Mouse (Mus musculus) testis, postnatal 10 days (tissue): ENCODE data around the gene Ier3.

Experiments
- DNase-seq: peaks from one replicate; pipeline ENCODE4 v3.0.0; 2021; ENCODE audit warnings: low spot score

Ier3 gene

DNA sequence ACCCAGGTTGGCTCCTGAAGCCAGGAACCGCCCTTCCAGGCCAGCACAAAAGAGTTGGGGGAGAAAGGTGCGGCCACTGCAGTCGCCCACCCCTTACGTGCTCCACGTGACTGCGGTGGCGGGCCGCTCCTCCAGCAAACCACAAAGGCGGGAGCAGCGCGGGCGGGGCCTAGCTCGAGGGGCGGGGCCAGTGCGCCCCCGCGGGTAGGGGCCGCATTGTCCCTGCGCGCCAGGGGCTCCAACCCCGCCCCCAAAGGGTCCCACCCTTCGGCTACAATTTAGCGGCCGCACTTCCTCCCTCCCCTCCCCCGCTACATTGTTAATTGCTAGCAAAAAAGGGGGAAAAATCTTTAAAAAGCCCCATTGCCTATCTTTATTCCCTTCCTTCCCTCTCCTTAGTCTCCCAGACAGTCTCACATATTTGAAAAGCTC is 15.5 kb downstream of the Ier3 start:
- peak; percentile 96 for DNase-seq

DNA sequence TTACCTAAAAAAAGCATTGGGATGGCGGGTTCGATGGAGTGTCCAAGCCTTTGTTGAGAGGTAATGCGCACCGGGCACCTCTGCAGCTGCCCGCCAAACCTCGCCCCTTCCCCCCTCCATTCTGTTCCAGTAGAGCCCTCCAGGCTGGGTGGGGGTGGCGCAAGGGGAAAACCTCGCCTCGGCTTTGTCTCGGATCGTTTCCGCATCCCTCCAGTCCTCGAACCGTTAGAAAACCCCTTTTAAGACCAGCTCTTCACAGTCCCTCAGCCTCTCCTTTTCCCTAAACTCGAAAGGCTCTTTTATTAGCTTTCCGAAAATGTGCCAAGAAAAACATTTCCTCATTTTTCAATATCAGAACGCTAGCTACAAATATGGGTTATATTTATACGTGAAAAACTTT is 16.0 kb downstream of the Ier3 start:
- DNase-seq, result peak; percentile 79

DNA sequence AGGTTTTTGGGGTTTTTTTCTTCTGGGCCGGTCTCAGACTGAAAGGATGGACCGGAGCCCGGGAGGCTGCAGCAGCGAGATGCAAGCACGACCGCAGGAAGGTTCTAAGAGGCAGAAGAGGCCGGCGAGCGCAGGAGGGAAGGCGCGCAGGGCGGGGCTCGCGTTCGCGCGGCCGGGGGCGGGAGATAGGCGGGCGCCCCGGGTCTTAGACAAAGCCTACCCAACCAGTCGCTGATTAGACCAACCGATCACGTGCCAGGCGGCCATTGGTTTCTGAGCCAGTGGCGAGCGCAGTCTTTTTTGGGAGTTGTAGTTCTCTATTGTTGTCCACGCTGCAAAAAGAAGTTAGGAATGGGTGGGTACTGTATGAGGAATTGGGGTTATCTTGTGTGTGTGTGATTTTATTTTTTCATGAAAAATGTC is 16.6 kb downstream of the Ier3 start, which contains the start of gene Tubb5:
Gene Tubb5, minus strand, starts transcription at position 185 of the 423 bp plus-strand sequence.
- DNase-seq, result peak; percentile 96

DNA sequence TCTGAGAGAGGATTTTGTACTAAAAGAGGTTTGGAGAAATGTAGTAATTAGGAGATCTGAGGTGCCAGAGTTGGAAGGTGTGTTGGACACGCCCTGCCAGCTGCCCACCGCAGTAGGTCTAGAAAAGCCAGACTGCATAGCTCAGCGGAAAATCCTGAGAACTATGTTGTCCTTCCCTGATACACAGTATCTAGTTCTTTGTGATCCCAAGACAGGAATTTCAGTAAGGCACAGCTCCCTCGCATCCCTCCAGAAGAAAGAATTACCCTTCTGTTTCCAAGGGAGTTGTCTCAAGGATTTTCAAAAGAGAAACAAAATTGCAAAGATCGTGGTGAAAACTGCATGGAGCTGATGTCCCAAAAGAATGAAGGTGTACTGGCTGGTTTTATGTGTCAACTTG is 17.1 kb downstream of the Ier3 start:
- DNase-seq, result peak; percentile 61

DNA sequence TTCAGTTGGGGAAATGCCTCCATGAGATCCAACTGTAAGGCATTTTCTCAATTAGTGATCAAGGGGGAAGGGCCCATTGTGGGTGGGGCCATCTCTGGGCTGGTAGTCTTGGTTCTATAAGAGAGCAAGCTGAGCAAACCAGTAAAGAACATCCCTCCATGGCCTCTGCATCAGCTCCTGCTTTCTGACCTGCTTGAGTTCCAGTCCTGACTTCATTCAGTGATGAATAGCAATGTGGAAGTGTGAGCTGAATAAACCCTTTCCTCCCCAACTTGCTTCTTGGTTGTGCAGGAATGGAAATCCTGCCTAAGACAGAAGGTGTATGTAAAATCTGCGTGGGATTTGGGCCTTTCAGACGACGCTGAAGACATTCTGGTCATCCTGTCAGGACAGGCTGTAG is 17.5 kb downstream of the Ier3 start:
- peak; percentile 62 for DNase-seq

DNA sequence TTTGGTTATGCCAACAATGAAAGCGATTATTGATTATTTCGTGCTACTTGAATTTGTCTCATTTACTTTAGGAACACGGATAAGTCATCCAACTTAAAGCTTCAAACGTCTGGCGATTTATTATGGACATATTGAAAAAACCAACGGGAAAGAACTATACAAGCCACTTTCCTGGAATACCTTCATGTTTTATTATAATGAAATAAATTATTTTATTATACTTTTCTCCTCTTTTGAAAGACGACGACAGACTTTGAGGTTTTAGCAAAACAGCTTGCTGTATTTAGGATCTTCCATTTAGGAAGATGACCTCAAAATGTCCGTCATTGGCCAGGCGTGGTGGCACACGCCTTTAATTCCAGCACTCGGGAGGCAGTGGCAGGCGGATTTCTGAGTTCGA is 19.1 kb downstream of the Ier3 start:
- no peak for DNase-seq

DNA sequence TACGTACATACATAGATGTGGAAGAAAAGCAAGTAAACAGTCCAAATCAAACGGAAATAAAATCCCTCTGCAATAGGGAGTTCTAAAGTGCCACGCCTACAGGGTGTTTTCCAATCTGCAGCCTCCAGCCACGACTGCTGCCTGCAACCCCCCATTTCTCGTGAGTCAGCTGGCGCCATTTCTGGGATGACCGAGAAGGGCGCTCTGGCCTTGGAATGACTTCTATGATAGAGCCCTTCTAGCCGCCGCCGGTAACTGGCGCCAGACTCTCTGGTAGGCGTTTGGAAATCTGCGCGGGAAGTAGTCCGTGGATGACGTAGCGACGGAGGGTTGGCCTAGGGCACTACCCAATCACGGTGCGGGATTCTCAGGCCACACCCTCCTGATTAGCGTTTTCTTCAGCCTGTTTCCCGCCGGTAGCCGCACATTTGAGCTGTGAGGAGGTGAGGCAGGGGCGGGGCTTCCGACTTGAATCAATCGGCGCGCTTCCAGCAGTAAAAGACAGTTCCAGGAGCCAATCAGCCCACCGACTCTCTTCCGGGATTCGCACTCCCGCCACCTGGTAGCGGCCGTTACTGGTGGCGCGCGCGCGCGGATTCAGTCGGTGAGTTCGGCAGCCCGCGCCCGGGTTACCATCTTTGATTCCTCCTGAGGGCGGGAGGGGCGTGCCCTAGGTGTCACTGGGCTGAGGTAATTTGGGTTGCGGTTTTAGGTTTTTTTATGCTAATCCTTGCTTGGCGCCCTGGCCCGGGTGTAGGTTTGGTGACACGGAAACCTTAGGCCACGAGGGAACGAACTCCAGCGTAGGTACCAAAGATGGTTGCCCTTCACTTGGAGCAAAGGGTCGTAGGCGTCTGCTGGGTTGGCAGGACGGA is 19.8 kb downstream of the Ier3 start, which contains the start of gene Mdc1:
Gene Mdc1, plus strand, starts transcription at position 440 of the 875 bp plus-strand sequence.
- DNase-seq, result peak; percentile 99

DNA sequence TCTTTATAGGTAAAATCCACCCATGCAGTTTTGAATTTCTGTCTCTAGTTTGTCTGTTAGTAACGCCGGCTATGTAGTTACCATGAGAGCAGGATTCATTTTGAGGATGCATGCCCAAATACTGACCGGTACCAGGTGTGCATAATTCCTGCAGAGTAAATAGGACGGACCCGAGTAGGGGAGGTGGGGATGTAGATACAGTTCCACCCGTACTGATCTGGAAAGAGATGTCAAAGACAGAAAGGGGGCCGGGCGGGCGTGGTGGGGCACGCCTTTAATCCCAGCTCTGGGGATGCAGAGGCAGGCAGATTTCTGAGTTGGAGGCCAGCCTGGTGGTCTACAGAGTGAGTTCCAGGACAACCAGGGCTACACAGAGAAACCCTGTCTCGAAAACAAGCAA is 20.5 kb downstream of the Ier3 start:
- DNase-seq, result no peak

DNA sequence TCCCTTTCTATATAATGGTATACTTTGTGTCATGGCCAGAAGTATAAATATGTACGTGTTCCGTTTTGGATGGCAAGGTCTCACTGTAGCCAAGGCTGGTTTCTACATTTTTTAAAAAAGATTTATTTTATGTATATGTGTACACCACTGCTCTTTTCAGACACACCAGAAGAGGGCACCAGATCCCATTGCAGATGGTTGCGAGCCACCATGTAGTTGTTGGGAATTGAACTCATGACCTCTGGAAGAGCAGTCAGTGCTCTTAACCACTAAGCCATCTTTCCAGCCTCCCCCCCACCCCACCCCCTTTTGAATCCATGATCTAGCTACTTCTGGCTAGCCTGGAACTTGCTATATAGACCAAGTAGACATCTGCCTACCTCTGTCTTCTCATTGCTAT is 22.0 kb downstream of the Ier3 start:
- no peak for DNase-seq

DNA sequence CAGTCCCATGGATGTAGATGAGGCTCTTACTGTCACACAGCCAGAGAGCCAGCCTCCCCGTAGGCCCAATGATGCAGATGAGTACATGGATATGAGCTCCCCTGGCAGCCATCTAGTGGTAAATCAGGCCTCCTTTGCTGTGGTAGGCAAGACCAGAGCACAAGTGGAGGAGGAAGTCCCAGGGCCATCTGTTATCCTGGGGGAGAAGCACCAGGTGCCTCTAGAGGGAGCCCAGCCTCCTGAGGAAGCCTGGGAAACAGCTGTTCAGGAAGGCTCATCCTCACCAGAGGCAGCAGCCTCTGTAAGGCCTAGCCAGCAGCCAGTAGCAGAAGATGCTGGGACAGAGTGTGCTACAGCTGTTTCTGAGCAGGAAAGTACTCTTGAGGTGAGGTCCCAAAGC is 26.6 kb downstream of the Ier3 start:
- DNase-seq, result no peak

DNA sequence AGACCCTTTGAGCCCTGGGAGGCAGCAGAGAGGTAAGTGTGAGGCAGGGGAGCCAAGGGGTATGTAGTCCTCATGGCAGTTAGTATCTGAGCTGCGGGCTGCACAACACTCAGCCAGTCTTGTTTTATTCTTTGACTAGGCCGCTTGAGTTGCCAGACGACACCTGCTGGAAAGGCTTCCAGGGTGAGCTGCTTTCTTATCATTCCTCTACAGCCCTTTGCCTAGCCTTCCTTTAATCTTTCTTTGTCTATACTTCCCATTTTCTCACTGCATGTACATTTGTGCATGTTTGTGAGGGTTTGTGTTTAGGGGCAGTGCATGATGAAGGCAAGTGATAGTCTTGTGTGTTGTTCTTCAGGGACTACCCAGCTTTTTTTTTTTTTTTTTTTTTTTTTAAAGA is 29.5 kb downstream of the Ier3 start:
- no peak for DNase-seq

DNA sequence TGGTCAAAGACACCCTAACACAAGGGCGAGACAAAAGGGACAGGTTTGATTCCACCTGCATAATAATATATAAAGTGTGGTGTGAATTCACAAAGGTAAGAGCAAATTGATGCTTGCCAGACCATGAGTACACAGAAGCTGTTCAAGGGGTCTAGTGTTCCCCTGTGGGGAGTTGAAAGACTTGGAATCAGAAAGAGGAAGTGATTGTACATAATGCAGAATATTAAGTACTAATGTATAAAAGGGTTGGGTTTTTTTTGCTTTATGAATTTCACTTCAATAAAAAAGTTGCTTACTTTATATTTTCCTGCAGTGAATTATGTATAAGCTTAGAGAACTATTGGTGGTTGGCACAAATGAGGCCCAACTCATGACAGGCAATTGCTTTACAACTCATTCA is 37.9 kb downstream of the Ier3 start:
- no peak for DNase-seq

DNA sequence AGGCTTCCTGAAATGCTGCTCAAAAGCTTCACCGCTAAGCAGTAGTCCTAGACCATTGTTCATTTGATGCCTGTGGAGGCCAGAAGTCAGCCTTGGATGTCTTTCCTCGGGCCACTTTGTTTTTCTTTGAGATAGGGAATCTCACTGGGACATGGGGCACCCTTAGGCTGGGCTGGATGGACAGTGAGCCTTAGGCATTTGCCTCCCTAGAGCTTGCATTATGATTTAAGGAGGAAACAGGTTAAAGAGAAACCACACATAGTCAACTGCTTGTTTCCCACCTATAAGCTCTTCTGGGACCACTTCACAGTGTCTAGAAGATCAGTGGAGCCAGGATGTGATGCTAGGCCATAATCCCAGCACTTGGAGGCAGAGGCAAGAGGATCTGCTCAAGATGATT is 38.4 kb downstream of the Ier3 start:
- DNase-seq, result no peak

DNA sequence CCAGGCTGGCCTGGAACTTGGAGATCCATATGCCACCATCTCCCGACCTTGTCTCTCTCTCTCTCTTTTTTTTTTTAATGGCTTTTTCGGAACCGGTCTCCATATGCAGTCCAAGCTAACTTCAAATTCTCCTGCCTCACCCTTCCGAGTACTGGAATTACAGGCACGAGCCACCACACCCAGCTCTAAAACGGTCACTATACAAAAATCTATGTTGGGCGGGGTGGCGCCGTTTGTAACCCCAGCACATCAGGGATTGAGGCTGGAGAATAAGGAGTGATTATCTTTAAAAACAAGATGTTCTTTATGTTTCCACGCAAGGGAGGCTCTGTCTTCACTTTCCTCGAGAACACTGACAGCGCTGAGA is 39.3 kb downstream of the Ier3 start:
- DNase-seq, result no peak

DNA sequence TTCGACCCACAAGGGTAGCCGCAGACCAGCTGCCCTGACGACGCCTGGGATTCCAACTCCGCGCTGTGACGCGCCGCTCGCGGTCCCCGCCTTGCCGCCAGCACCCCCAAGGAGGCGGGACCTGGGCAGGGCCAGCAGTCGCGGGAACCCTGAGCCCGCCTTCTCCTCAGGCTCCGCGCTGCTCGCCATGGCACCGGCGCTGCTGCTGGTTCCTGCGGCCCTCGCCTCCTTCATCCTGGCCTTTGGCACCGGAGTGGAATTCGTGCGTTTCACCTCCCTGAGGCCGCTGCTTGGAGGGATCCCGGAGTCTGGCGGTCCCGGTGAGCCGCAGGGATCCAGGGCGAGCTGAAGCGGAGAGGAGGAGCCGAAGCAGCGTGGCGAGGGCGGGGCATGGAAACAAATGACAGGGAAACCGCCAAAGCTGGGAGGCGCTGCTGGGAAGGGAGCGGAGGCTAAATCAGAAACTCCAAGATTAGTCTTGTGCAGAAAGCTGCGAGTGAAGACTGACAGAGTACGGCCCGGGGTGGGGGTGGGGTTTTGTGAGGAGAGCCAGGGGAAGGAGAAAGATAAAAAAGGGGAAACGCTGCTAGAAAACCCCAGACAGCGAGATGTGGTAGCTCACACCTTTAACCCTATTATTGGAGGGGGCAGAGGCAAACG is 39.8 kb downstream of the Ier3 start, which contains the start of gene Nrm:
Gene Nrm, plus strand, starts transcription at position 121 of the 660 bp plus-strand sequence.
- peak; percentile 92 for DNase-seq

DNA sequence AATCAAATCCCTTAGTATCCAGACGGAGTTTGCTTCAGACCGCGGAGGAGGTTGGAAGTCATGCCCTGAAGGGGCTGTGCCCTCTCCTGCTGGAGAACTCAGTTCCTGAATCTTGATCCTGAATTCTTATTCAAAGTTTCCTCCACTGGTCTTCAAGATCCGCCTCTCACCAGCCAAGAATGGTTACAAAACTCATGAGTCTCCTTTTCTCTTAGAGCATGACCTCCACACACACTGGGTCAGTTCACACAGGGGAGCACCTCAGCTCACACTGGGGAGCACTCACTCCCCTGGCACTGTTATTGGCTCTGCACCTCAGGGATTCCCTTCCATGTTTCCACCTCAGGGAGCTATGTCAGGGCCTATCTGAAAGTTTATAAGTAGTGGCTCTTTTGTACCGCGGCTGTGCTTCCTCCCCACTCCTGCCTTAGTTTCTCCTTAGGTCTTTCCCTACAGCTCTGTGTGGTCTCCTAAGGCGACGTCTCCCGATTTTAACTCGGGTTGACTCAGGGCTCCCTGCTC is 43.4 kb downstream of the Ier3 start:
- DNase-seq, result no peak

DNA sequence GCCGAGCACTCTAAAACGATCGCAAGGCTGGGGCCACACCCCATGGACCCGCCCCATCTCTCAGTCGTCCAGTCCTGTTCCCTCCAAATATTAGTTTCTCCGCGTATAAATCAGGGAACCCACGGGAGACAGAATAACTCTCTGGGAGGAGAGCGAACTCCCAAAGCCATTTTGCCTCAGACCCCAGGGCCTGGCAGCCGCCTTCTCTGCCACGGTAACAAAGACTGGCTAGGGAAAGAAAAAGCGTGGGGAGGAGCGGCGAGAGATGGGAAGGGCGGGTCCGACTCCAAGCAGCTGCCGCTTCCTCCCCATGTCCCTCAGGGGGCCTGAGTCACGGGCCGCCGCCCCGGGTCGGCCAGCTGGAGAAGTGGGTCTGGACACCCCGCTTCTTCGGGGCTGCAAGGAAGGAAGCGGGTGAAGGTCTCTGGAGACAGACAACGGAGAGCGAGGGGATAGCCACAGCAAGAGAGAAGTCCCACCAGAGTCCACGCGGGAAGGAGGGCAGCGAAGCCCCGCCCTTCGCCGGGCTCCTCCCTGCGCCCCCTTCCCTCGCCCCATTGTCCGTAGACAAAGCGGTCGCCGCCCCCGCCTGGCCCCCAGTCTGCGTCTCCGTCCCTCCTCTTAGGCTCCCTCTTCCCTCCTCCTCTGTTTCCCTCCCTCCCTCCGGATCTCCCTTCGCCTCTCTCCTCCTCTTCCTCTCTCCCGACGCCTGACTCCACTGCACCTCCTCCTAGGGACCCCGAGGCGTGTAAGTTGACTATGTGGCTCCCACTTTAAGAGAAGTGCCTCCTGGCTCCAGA is 44.2 kb downstream of the Ier3 start, which contains the start of gene Ppp1r18:
Gene Ppp1r18, plus strand, starts transcription at position 113 of the 800 bp plus-strand sequence.
- peak; percentile 88 for DNase-seq

DNA sequence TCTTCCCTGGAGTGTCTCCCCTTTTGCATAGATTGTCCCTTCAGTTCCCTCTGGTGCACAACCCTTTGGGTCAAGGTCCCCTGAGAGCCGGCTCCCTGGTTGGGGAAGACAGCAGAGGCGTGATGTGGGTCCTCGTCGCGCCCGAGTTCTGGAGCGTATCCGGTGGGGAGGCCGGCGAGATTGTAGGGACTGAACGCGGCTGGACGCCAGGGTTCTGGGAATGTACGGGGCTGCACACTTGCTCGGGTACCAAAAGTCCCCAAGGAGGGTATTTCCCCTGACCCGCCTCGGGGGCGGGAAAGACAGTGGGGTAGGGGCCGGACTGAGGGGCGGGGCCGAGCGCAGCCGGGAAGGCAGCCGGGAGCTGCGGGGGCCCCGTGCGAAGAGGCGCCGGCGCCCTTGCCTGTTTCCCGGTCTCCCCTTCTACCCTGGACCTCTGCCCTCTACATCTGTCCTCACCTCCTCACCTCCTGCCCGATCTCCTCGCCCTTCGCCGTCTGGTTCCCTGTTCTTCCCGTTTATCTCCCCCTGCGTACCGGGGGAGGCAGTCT is 44.9 kb downstream of the Ier3 start:
- peak; percentile 84 for DNase-seq

DNA sequence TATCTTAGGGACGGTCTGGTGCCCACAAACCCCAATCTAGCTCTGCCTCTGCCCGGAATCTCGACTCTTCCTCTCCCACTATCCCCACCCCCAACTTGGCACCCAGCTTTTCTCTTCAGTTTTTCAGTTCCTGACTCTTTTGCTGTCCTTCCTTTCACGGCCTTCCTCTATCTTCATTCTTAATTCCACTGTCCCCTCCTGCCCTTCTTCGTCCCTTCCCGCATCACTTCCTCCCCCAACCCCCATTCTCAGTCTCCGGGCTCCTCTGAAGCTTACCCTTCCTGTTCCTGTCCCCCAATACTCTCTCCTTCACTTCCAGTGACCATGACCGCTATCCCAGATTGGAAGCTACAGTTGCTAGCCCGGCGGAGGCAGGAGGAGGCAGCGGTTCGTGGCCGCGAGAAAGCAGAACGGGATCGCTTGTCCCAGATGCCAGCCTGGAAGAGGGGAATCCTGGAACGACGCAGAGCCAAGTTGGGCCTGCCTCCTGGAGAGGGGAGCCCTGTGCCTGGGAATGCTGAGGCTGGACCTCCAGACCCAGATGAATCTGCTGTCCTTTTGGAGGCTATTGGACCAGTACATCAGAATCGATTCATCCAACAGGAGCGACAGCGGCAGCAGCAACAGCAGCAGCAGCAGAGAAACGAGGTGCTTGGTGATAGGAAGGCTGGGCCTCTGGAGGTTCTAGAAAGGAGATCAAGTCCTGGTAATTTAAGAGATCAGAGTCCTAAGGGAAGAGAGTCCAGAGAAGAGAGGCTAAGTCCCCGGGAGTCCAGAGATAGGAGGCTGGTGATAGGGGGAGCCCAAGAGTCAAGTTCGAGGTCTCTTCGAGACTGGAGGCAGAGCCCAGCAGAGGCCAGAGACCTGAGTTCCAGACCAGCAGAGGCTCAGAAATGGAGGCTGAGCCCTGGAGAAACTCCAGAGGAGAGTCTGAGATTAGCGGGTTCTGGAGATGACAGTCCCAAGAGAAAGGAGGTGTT is 45.7 kb downstream of the Ier3 start:
- DNase-seq, result peak; percentile 58

DNA sequence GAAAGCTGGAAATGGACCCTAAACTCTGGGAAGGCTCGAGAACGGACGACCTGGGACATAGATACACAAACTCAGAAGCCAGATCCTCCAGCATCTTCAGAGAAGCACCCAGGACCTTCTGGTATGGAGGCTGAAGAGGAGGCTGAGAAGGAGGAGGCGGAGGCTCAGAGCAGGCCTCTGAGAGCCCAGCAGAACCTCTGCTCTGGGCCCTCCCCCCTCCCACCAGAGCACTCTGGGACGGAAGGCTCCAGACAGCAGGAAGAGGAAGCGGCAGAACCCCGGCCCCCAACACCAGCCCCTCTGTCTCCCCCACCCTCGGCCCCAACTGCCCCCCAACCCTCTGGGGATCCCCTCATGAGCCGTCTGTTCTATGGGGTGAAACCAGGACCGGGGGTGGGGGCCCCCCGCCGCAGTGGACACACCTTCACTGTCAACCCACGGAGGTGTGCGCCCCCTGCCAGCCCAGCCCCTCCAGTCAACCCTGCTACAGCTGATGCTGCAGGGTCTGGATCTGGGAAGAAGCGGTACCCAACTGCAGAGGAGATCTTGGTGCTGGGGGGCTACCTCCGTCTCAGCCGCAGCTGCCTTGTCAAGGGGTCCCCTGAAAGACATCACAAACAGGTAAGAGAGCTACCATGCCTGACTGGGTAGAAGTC is 46.8 kb downstream of the Ier3 start:
- DNase-seq, result no peak
